Mouse (Mus musculus): Measurements from ENCODE around the gene Pgs1. TPM values are rescaled to one million over a fixed set of nuclear protein-coding genes. Genes with fewer than 3 reads are reported as not detected.

Pgs1 gene
- polyA plus RNA-seq, 1 experiment: 46.7 TPM

GRCm38 (mm10) chr11:117958197-117958596 lies 27.9 kb upstream of the Pgs1 start:
- no peak for TF ChIP-seq GATA1 (IDR thresholded peaks at IDR 0.05; ENCODE audit: low read length)

GRCm38 (mm10) chr11:117959166-117959565 lies 26.9 kb upstream of the Pgs1 start:
- TF ChIP-seq GATA1 (IDR thresholded peaks at IDR 0.05; ENCODE audit: low read length): no peak

- TF ChIP-seq GATA1 (IDR thresholded peaks at IDR 0.05; ENCODE audit: low read length): no peak
Observed at GRCm38 (mm10) chr11:117959741-117960381, 26.2 kb upstream of the Pgs1 start.

GRCm38 (mm10) chr11:117960601-117961000 lies 25.5 kb upstream of the Pgs1 start:
- TF ChIP-seq GATA1 (IDR thresholded peaks at IDR 0.05; ENCODE audit: low read length): no peak

GRCm38 (mm10) chr11:117962228-117963067 lies 23.6 kb upstream of the Pgs1 start:
- no peak for TF ChIP-seq GATA1 (IDR thresholded peaks at IDR 0.05; ENCODE audit: low read length)

GRCm38 (mm10) chr11:117963091-117963793 lies 22.9 kb upstream of the Pgs1 start:
- TF ChIP-seq GATA1 (IDR thresholded peaks at IDR 0.05; ENCODE audit: low read length): no peak

- no peak for TF ChIP-seq GATA1 (IDR thresholded peaks at IDR 0.05; ENCODE audit: low read length)
Observed at GRCm38 (mm10) chr11:117963872-117964271, 22.2 kb upstream of the Pgs1 start.

GRCm38 (mm10) chr11:117964294-117964693 lies 21.8 kb upstream of the Pgs1 start:
- TF ChIP-seq GATA1 (IDR thresholded peaks at IDR 0.05; ENCODE audit: low read length): no peak

GRCm38 (mm10) chr11:117965052-117965451 lies 21.0 kb upstream of the Pgs1 start:
- TF ChIP-seq GATA1 (IDR thresholded peaks at IDR 0.05; ENCODE audit: low read length): no peak

GRCm38 (mm10) chr11:117965561-117965981 lies 20.5 kb upstream of the Pgs1 start:
- TF ChIP-seq GATA1 (IDR thresholded peaks at IDR 0.05; ENCODE audit: low read length): no peak

GRCm38 (mm10) chr11:117966506-117967100 lies 19.5 kb upstream of the Pgs1 start:
- no peak for TF ChIP-seq GATA1 (IDR thresholded peaks at IDR 0.05; ENCODE audit: low read length)

GRCm38 (mm10) chr11:117967249-117968015 lies 18.7 kb upstream of the Pgs1 start:
- no peak for TF ChIP-seq GATA1 (IDR thresholded peaks at IDR 0.05; ENCODE audit: low read length)

GRCm38 (mm10) chr11:117968016-117968671 lies 17.9 kb upstream of the Pgs1 start:
- TF ChIP-seq GATA1 (IDR thresholded peaks at IDR 0.05; ENCODE audit: low read length): no peak

- no peak for TF ChIP-seq GATA1 (IDR thresholded peaks at IDR 0.05; ENCODE audit: low read length)
Observed at GRCm38 (mm10) chr11:117968716-117969099, 17.4 kb upstream of the Pgs1 start.

Data from G1E-ER4 (cell line).